Mouse (Mus musculus): ENCODE results near the gene Zcchc7. TPM values are rescaled to one million over a fixed set of nuclear protein-coding genes. Genes with fewer than 3 reads are reported as not detected.

Gene Zcchc7
- polyA plus RNA-seq, 1 experiment from 2014 or later = 37.1 TPM

DNA sequence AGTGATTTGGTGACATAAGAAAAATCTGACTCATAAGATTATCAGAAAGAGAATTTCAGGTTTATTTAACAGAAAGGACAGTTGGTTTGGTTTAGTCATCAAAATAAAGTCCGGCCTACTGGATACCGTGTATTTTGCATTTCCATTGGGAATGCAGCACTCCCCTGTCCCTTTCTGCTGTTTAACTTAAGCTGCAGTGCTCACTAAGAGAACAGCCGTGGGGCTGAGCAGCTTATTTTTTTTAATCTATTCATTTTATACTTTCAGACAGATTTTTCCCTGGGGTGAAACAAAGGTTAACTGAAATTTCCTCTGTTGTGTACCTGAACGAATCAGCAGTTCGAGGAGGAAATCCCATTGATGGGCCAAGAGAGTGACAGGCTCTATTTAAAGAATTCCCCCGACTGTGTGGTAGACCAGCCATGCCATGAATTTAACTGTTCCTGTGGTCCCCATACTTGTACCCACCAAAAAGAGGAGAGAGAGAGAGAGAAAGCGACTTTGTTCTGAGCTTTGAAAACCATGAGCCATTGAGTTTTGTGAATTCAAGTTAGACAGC, 124.5 kb downstream of the Zcchc7 start:
- Histone ChIP-seq H3K36me3 (replicated peaks) (no peaks in the 10 kb centered on the region), H3K9me3 (no peaks in the 10 kb centered on the region), H3K27me3 (replicated peaks) (no peaks in the 10 kb centered on the region), H3K9ac (no peak overlapping the region), H3K4me2 (no peak overlapping the region), H3K4me1 (peaks cover 4% of the 10 kb centered on the region), H3K4me3 (no peak overlapping the region), H3K27ac (no peak overlapping the region)
- 7% methylated on average over 7 of the region's 7 CpGs for WGBS
- no peak for ATAC-seq (replicated peaks)

- Histone ChIP-seq H3K4me3 (no peak overlapping the region), H3K27me3 (replicated peaks) (no peaks in the 10 kb centered on the region), H3K4me1 (no peaks in the 10 kb centered on the region), H3K27ac (no peak overlapping the region), H3K9ac (no peak overlapping the region), H3K9me3 (no peaks in the 10 kb centered on the region), H3K4me2 (no peak overlapping the region), H3K36me3 (replicated peaks) (no peaks in the 10 kb centered on the region)
- ATAC-seq (replicated peaks) = no peak
- WGBS = 47% methylated on average over 6 of the region's 6 CpGs
Observed at GRCm38 (mm10) chr4:44886143-44886542, 130.5 kb downstream of the Zcchc7 start.

- no peaks in the 10 kb centered on the region for H3K9me3 ChIP-seq
- no peaks in the 10 kb centered on the region for H3K4me1 ChIP-seq
- no peak overlapping the region for H3K9ac ChIP-seq
- no peak overlapping the region for H3K27ac ChIP-seq
- H3K36me3 ChIP-seq (replicated peaks) = no peaks in the 10 kb centered on the region
- WGBS = 83% methylated on average over 6 of the region's 6 CpGs
- no peak overlapping the region for H3K4me3 ChIP-seq
- H3K4me2 ChIP-seq = no peak overlapping the region
- ATAC-seq (replicated peaks) = no peak
- H3K27me3 ChIP-seq (replicated peaks) = no peaks in the 10 kb centered on the region
Observed at GRCm38 (mm10) chr4:44891344-44891743, 135.7 kb downstream of the Zcchc7 start.

GRCm38 (mm10) chr4:44905651-44906271, 150.1 kb downstream of the Zcchc7 start:
- Histone ChIP-seq H3K9me3 (no peaks in the 10 kb centered on the region), H3K4me3 (no peak overlapping the region), H3K36me3 (replicated peaks) (no peaks in the 10 kb centered on the region), H3K27ac (peak overlapping the region; percentile 70), H3K27me3 (replicated peaks) (peaks cover 9% of the 10 kb centered on the region; the same call in 1 of the 2 replicates), H3K4me2 (peak overlapping the region; percentile 21), H3K4me1 (peaks cover 12% of the 10 kb centered on the region), H3K9ac (no peak overlapping the region)
- 2% methylated on average over 11 of the region's 11 CpGs for WGBS
- ATAC-seq (replicated peaks) = peak; percentile 91

DNA sequence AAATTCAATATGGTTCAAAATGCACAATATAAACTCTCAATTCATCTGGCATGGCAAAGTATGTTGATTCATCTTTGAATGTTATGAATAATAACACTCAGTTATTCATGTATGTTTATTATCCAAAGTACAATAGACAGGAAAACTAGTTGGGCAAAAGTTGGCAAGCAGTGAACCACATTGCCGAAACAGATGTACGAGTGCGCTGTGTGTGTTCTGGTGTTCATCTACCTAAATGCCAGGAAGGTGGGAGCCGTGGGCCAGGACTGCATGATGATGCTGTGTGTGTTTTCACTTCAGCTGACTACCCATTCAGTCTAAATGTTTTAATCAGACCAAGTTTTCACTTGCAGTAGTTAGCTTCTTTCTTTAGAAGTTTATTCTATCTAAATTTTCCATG, 150.7 kb downstream of the Zcchc7 start:
- 42% methylated on average over 4 of the region's 4 CpGs for WGBS
- no peak for ATAC-seq (replicated peaks)
- Histone ChIP-seq H3K4me2 (no peak overlapping the region), H3K36me3 (replicated peaks) (no peaks in the 10 kb centered on the region), H3K27me3 (replicated peaks) (peaks cover 9% of the 10 kb centered on the region; the same call in 1 of the 2 replicates), H3K27ac (no peak overlapping the region), H3K9ac (no peak overlapping the region), H3K4me1 (peaks cover 12% of the 10 kb centered on the region), H3K9me3 (no peaks in the 10 kb centered on the region), H3K4me3 (no peak overlapping the region)

GRCm38 (mm10) chr4:44910065-44910464, 154.4 kb downstream of the Zcchc7 start:
- H3K4me1 ChIP-seq = peaks cover 11% of the 10 kb centered on the region
- no peak overlapping the region for H3K27ac ChIP-seq
- ATAC-seq (replicated peaks) = no peak
- H3K27me3 ChIP-seq (replicated peaks) = peaks cover 9% of the 10 kb centered on the region; the same call in 1 of the 2 replicates
- no peaks in the 10 kb centered on the region for H3K36me3 ChIP-seq (replicated peaks)
- WGBS = 30% methylated on average over 2 of the region's 2 CpGs
- H3K9ac ChIP-seq = no peak overlapping the region
- H3K9me3 ChIP-seq = no peaks in the 10 kb centered on the region
- H3K4me2 ChIP-seq = no peak overlapping the region
- no peak overlapping the region for H3K4me3 ChIP-seq

- WGBS = 61% methylated on average over 2 of the region's 2 CpGs
Observed at GRCm38 (mm10) chr4:44910857-44911256, 155.2 kb downstream of the Zcchc7 start.

DNA sequence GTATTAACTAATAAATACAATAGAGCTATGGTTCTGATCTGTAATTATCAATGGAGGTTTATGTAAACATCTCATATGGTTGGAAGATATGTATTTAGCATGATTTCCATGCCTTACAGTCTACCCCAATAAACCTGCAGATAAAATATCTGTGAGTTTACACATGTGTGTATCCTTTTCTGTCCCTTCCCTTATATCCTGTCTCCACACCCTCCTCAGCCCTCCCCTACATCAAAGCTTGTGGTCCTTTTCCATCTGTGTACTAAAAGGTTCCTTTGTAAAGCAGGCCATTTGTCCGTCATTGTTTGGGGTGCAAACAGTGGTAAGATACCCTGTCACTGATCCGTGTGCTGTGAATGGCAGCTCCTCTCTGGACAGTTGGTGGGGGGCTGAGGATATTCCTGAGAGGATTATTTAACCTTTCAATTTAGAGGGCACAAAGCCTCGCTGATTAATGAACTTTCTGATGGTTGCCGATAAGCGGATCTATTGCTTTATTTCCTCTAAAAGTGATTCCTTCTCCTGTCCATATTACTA, 161.7 kb downstream of the Zcchc7 start:
- no peak overlapping the region for H3K9ac ChIP-seq
- H3K9me3 ChIP-seq = no peaks in the 10 kb centered on the region
- H3K4me3 ChIP-seq = no peak overlapping the region
- 0 out of 2 replicates have a peak, but pooled peaks have one; percentile 33 for ATAC-seq (replicated peaks)
- no peaks in the 10 kb centered on the region for H3K36me3 ChIP-seq (replicated peaks)
- WGBS = 20% methylated on average over 5 of the region's 5 CpGs
- peaks cover 18% of the 10 kb centered on the region for H3K4me1 ChIP-seq
- H3K27me3 ChIP-seq (replicated peaks) = no peaks in the 10 kb centered on the region
- peak overlapping the region; percentile 61; the same call in 1 of the 2 replicates for H3K27ac ChIP-seq
- H3K4me2 ChIP-seq = no peak overlapping the region

More at GRCm38 (mm10) chr4:44910857-44911256, 155.2 kb downstream of the Zcchc7 start:
- H3K4me2 ChIP-seq = no peak overlapping the region
- no peaks in the 10 kb centered on the region for H3K36me3 ChIP-seq (replicated peaks)
- H3K9me3 ChIP-seq = no peaks in the 10 kb centered on the region
- H3K9ac ChIP-seq = no peak overlapping the region
- no peak for ATAC-seq (replicated peaks)
- H3K27ac ChIP-seq = no peak overlapping the region
- no peak overlapping the region for H3K4me3 ChIP-seq
- peaks cover 3% of the 10 kb centered on the region for H3K4me1 ChIP-seq
- H3K27me3 ChIP-seq (replicated peaks) = peaks cover 9% of the 10 kb centered on the region; the same call in 1 of the 2 replicates

- Histone ChIP-seq H3K4me2 (peak overlapping the region; percentile 27), H3K9ac (peak overlapping the region; percentile 20; the same call in 1 of the 2 replicates), H3K27ac (peak overlapping the region; percentile 61), H3K9me3 (no peaks in the 10 kb centered on the region), H3K4me1 (peaks cover 18% of the 10 kb centered on the region), H3K27me3 (replicated peaks) (no peaks in the 10 kb centered on the region), H3K4me3 (no peak overlapping the region), H3K36me3 (replicated peaks) (no peaks in the 10 kb centered on the region)
- 5% methylated on average over 3 of the region's 3 CpGs for WGBS
- peak; percentile 77; the same call in 1 of the 2 replicates for ATAC-seq (replicated peaks)
Observed at GRCm38 (mm10) chr4:44917907-44918306, 162.2 kb downstream of the Zcchc7 start.

DNA sequence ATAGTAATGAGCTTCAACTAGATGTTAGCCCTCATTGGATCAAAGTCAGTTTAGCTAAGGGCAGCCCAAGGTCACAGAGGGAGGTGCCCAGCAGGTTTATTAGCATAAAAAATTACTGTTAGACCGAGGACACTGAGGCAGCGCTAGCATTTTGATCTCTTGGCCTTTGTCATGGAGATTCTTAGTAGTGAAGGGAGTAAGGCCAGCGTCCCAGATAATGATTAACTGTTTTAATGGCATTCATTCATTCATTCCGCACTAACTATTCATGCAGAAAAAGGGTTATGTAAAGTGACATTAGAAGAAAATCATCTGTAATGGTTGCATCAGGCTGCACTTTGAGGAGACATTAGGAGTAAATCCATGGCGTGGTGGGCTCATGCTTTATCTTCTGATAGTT, 165.2 kb downstream of the Zcchc7 start:
- no peak overlapping the region for H3K4me3 ChIP-seq
- H3K9ac ChIP-seq = no peak overlapping the region
- H3K27me3 ChIP-seq (replicated peaks) = no peaks in the 10 kb centered on the region
- WGBS = 58% methylated on average over 5 of the region's 5 CpGs
- H3K27ac ChIP-seq = no peak overlapping the region
- H3K4me1 ChIP-seq = peaks cover 18% of the 10 kb centered on the region
- no peak overlapping the region for H3K4me2 ChIP-seq
- ATAC-seq (replicated peaks) = no peak
- no peaks in the 10 kb centered on the region for H3K36me3 ChIP-seq (replicated peaks)
- no peaks in the 10 kb centered on the region for H3K9me3 ChIP-seq

DNA sequence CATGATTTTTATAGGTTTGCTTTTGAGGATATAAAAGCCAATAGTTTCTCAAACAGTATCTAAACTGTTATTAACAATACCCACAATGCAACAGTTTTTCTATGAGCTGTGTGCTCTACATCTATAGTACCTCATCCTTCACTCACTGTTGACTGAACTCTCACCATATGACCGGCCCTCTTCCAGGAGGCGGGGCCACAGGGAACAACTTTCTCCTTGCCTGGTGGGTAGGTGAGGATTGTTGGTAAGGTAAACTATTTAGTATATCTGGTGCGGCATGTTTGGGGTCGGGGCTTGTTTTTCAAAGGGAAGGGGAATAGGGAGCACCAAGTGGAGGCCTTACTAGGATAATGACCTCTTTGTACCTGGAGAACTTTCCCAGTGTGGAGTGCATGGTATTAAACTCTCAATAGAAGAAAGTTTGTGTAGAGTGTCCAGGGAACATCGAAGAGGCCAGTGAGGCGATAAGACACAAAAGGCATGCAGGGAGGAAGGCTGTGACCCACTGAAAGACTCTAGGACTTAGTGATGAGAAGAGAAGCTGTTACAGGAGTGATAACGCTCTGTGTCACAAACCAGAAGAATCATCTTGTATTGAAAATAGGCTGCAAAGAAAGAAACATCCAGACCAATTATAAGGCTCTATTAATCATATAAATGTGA, 166.9 kb downstream of the Zcchc7 start:
- H3K4me3 ChIP-seq = no peak overlapping the region
- no peak overlapping the region for H3K4me2 ChIP-seq
- WGBS = 94% methylated on average over 7 of the region's 7 CpGs
- no peak overlapping the region for H3K9ac ChIP-seq
- no peaks in the 10 kb centered on the region for H3K9me3 ChIP-seq
- no peak for ATAC-seq (replicated peaks)
- H3K27ac ChIP-seq = no peak overlapping the region
- H3K27me3 ChIP-seq (replicated peaks) = no peaks in the 10 kb centered on the region
- peaks cover 14% of the 10 kb centered on the region for H3K4me1 ChIP-seq
- no peaks in the 10 kb centered on the region for H3K36me3 ChIP-seq (replicated peaks)

- Histone ChIP-seq H3K36me3 (replicated peaks) (no peaks in the 10 kb centered on the region), H3K27me3 (replicated peaks) (no peaks in the 10 kb centered on the region), H3K9ac (no peak overlapping the region), H3K4me3 (no peak overlapping the region), H3K4me1 (peaks cover 9% of the 10 kb centered on the region), H3K9me3 (no peaks in the 10 kb centered on the region), H3K4me2 (no peak overlapping the region), H3K27ac (no peak overlapping the region)
- WGBS = 93% methylated on average over 5 of the region's 5 CpGs
- ATAC-seq (replicated peaks) = no peak
Observed at GRCm38 (mm10) chr4:44923129-44923481, 167.4 kb downstream of the Zcchc7 start.

Measured in midbrain, embryonic 15.5 days (tissue).